Mouse (Mus musculus): ENCODE data around the gene Rps11.

- TF ChIP-seq POLR2A (IDR thresholded peaks at IDR 0.05; ENCODE audit: insufficient read length, low read depth) = no peak
- TF ChIP-seq E2F4 (IDR thresholded peaks at IDR 0.05; ENCODE audit: insufficient read depth) = no peak
- no peak for TF ChIP-seq MAX (IDR thresholded peaks at IDR 0.05; ENCODE audit: low read depth)
- no peak for TF ChIP-seq CEBPB (IDR thresholded peaks at IDR 0.05; ENCODE audit: insufficient read depth, poor library complexity, severe bottlenecking)
- no peak for TF ChIP-seq MYOG (IDR thresholded peaks at IDR 0.05; ENCODE audit: control insufficient read depth in 1 of 3, insufficient read depth in 1 of 3, insufficient read length in 2 of 3, low read depth in 2 of 3)
- TF ChIP-seq TCF3 (IDR thresholded peaks at IDR 0.05; ENCODE audit: insufficient read length, low read depth) = no peak
- TF ChIP-seq USF1 (IDR thresholded peaks at IDR 0.05; ENCODE audit: low read depth) = no peak
- TF ChIP-seq TCF12 (IDR thresholded peaks at IDR 0.05; ENCODE audit: insufficient read depth, poor library complexity, severe bottlenecking) = no peak
- no peak for TF ChIP-seq REST (IDR thresholded peaks at IDR 0.05; ENCODE audit: insufficient read depth, insufficient read length)
These were observed 21.2 kb upstream of the Rps11 start for GRCm38 (mm10) chr7:45145460-45145859.

Data from myocyte (in vitro differentiated cells).